Mouse (Mus musculus) inflammation-experienced regulatory T-cells, adult 6 months (primary cell): Measurements from ENCODE around the gene Ccdc88a. TPM values are rescaled to one million over a fixed set of nuclear protein-coding genes. Genes with fewer than 3 reads are reported as not detected.
"Not testable (repeated sequence)": the region's sequence is repeated elsewhere in the genome, so short reads cannot be mapped to it uniquely, and the experiment has no call there.

Experiments
- ATAC-seq: one replicate; pipeline ENCODE4 v1.8.0; 2017
- polyA plus RNA-seq, 3 experiments: library from polyadenylated mRNA; unstranded; fragments of 100-300 nt; shearing (Covaris generic); gene quantifications; one replicate each; pipeline ENCODE4 v1.2.1; 2017

Gene Ccdc88a
- polyA plus RNA-seq, 3 experiments from 2014 or later: 0.93 to 1.3 (median 1.2) TPM

GRCm38 (mm10) chr11:29474676-29475075, 101.2 kb downstream of the Ccdc88a start:
- no peak for ATAC-seq

- no peak for ATAC-seq
These were observed 119.7 kb downstream of the Ccdc88a start for GRCm38 (mm10) chr11:29493135-29493534.

GRCm38 (mm10) chr11:29496962-29497361, 123.5 kb downstream of the Ccdc88a start:
- no peak for ATAC-seq

- no peak for ATAC-seq
These were observed 130.8 kb downstream of the Ccdc88a start for GRCm38 (mm10) chr11:29503948-29504893.

DNA sequence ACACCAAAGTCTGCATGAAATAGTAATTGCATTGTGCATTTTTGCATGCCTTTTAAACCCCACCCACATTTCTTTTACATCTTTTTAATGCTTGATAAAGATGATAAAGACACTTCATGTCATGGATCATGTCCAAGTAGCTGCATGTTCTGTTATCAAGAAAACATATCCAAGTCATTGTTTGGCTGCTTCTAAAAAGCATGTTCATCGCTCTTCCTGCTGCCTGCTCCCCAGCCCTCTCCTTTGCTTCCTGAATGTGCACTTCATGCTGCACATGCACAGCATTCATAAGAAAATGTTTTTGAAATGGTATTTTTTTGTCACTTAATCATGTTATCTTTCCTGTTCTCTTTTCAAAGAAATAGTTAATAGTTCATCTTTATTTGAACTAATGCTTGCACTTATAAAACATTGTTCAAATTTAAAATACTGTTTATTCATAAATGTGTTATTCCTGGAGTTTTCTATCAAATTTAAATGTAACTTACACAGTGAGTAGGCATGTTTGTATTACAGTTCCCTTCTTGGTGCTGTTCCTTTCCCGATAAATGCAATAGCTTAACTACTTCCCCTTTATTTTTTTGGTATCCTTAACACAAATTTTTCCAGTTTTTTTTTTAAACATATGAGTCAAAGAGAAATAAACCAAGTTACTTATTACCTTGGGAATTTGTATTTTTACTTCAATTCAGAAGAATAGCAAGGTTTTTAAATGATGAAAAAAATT, 131.6 kb downstream of the Ccdc88a start:
- no peak for ATAC-seq

GRCm38 (mm10) chr11:29509421-29509820, 136.0 kb downstream of the Ccdc88a start:
- no peak for ATAC-seq

DNA sequence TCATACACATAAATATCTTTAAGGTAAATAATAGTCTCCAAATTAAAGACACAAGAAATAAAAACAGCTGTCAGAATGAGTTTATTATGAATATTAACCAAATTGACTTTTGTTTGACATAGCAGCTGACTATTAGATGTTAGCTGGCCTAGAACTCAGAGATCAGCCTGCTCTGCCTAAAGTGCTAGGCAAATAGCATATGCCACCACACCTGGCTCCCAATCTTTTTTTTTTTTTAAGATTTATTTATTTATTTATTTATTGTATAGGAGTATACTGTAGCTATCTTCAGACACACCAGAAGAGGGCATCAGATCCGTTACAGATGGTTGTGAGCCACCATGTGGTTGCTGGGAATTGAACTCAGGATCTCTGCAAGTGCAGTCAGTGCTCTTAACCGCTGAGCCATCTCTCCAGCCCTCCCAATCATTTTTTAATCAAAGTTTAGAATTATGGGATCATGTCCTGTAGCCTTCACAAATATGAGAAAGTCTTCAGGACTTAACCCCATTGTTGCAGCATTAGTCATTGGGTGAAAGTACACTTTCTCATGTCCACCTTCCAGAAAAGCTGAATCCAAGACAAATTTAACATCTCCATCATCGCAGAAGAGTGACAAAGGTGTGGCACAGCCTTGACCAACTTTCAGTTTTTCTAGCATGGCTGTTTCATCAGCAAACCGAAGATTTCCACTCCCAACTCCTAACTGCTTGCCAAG, 139.5 kb downstream of the Ccdc88a start:
- ATAC-seq: no peak

- ATAC-seq: no peak
These were observed 140.8 kb downstream of the Ccdc88a start for GRCm38 (mm10) chr11:29514325-29514681.

DNA sequence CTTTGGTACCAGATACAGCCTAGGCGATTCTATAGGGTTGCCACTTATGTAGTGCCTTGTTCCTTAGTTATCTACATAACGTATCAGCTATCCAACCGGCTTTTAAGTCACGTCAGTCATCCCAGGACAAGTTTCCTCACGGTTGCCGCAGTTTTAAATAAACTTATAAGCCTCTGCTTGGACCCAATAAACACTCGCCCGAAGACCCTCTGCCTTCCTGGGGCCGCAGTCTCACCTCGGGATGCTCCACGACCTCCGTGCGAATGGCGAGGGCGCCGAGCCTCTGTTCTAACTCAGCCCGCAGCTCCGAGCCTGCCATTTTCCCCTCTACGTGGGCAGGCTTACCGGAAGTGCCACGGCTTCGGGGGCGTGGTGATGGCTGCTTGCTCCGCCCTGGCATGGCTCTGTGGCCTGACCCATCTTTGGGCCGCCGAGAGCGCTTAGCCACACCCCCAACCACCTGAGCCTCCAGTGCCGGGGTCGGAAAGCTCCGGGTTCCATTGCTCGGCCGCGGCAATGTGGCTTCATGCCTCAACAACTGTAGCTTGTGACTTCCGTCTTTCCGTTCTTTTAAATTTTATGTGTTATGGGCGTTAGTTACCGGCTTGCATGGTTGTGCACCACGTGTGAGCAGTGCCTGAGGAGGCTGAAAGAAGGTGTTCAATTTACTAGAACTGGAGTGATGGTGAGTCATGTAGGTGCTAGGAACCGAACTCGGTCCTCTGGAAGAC, 141.4 kb downstream of the Ccdc88a start, which contains the start of gene Prorsd1:
Prorsd1 (minus strand) TSS at position 352 of the 731 bp plus-strand sequence.
- peak; percentile 98 for ATAC-seq

GRCm38 (mm10) chr11:29525988-29526794, 152.7 kb downstream of the Ccdc88a start, which contains the start of gene Mtif2:
Gene Mtif2, plus strand, starts transcription at chr11:29526408.
- ATAC-seq: peak; percentile 75

DNA sequence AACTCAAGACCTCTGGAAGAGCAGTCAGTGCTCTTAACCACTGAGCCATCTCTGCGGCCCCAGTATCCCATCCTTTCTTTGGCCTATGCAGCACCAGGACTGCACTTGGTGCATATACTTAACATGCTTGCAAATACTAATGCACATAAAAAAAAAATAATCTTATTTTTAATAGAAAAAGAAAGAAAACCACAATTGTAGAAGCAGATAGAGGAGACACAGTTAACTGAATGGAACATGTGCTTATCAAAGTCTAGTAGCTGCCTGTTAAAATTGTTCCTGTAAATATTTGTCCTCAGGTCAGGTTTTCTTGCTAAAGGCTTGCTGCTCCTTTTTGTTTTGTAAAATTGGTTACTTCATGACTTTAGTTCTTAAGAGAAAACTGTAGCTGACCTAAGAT, 164.7 kb downstream of the Ccdc88a start:
- no peak for ATAC-seq

- no peak for ATAC-seq
These were observed 170.9 kb downstream of the Ccdc88a start for GRCm38 (mm10) chr11:29544225-29544945.

- not testable (repeated sequence) for ATAC-seq
These were observed 171.8 kb downstream of the Ccdc88a start for GRCm38 (mm10) chr11:29545150-29545752.

DNA sequence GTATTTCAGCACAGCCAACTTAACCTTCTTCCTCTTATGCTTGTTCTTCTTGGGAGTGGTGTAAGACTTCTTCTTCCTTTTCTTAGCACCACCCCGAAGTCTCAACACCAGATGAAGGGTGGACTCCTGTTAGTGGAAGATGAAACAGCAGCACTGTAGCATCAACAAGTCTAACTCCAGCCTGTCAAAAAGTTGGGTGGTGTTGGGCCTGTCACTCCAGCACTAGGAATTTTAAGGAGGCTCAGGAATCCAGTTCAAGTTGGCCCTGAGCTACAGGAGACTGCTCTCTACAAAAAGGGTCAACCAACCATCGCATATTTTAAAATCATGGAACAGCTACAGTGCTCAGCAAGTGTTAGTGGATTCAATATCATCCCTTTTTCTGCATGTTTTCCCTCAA, 172.8 kb downstream of the Ccdc88a start:
- not testable (repeated sequence) for ATAC-seq

DNA sequence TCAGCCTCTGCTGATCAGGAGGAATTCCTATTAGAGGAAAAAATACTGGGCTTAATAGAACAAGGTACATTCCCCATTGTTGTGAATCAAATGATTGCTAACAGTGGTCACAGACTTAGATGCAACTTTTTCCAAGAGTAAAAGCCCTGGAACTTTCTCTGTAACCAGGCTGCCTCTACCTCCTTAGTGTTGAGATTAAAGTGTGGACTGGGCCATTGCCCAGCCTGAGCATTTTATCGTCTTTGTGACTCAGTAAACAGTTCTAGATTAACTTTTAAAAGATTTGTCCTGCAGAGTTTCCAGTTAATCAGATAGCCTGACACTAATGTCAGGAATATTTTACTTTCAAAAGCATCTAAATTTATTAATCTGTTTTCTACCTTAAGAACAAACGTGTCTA, 173.3 kb downstream of the Ccdc88a start:
- no peak for ATAC-seq

- ATAC-seq: no peak
These were observed 173.8 kb downstream of the Ccdc88a start for GRCm38 (mm10) chr11:29547249-29547751.

DNA sequence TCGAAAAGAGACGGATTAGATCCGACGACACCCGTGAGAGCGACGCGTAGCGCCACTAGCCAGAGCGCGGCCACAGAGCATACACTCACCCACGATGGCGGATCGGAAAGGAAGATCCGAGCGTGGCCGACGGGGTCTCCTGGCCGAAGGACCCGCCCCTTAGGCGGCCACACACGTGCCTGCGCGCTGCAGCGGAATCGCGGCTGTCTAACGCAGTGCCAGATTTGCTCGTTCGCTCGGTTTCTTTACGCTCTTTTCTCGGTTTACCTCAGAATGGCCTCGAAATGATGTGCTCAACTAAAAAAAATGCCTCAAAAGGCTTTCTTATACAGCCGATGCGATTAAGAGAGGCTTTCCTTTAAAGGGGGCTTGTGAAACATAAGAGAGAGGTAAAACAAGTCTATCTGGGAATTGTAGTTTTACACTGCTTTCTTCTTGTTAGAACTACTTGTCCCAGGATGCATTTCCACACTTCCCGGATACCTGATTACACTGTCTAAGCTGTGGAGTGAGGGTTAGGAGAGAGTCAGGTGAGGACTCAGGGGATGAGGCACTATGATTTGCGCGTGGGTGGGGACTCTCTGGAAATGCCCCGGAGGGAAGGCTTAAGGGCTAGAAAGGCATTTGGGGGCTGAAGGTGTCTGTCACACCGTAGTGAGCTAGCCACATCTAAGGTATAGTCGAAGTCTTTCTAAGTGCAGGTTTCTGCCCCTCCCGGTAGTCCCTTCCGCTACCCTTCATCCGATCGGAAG, 174.5 kb downstream of the Ccdc88a start, which contains the start of the genes Clhc1 and Rps27a:
Clhc1 (plus strand) TSS at position 199 of the 752 bp plus-strand sequence.
Rps27a (minus strand) TSS at position 358 of the 752 bp plus-strand sequence.
- ATAC-seq: peak; percentile 93

- no peak for ATAC-seq
These were observed 175.3 kb downstream of the Ccdc88a start for GRCm38 (mm10) chr11:29548504-29549424.
